Mouse (Mus musculus) adrenal gland, adult 10 weeks (tissue): ENCODE data around the gene Limd2. TPM values are rescaled to one million over a fixed set of nuclear protein-coding genes. Genes with fewer than 3 reads are reported as not detected.

Experiments used
- polyA plus RNA-seq: library from polyadenylated mRNA; stranded (reverse); fragments of 350-450 nt; fragmentation: Illumina TruSeq; extraction: RNeasy Lipid Tissue Mini Kit (QIAGEN cat#74804); gene quantifications from one replicate; pipeline ENCODE4 v1.2.3, GENCODE M21; 2014; ENCODE audit warnings: low read depth, low replicate concordance

Gene Limd2
- polyA plus RNA-seq, result 2.2 TPM

GRCm38 (mm10) chr11:106160841-106161721, at the start of gene Limd2, which contains the start of gene Gm10840:
Gene Limd2 (minus strand): TSS chr11:106160860.
Gene Gm10840 (plus strand): TSS chr11:106160850.

GRCm38 (mm10) chr11:106202123-106202465, 41.4 kb upstream of the Limd2 start, which contains the start of gene Strada:
Gene Strada (minus strand): TSS chr11:106202168.

Other genes with a start within 250 kb of the Limd2 start
- gene Cyb561, start 207.5 kb downstream of the Limd2 start, polyA plus RNA-seq, result 58.4 TPM
- gene Ace, start 192.9 kb downstream of the Limd2 start, polyA plus RNA-seq, result 4.3 TPM
- gene Ace3, start 166.2 kb downstream of the Limd2 start, polyA plus RNA-seq, result not detected
- not detected for gene Kcnh6, start 152.7 kb downstream of the Limd2 start, polyA plus RNA-seq
- gene Dcaf7, start 124.0 kb downstream of the Limd2 start, polyA plus RNA-seq, result 43.0 TPM
- gene Taco1, start 94.8 kb downstream of the Limd2 start, polyA plus RNA-seq, result 15.1 TPM
- gene Map3k3, start 76.2 kb downstream of the Limd2 start, polyA plus RNA-seq, result 9.6 TPM
- not detected for gene Gm10840, start within 50 bp of the Limd2 start, polyA plus RNA-seq
- gene Strada, start 41.3 kb upstream of the Limd2 start, polyA plus RNA-seq, result 8.9 TPM
- 267 TPM for gene Ccdc47, start 55.5 kb upstream of the Limd2 start, polyA plus RNA-seq
- 65.4 TPM for gene Ddx42, start 56.1 kb upstream of the Limd2 start, polyA plus RNA-seq
- gene Ftsj3, start 95.2 kb upstream of the Limd2 start, polyA plus RNA-seq, result 20.9 TPM
- 33.4 TPM for gene Psmc5, start 95.3 kb upstream of the Limd2 start, polyA plus RNA-seq
- 13.2 TPM for gene Smarcd2, start 112.1 kb upstream of the Limd2 start, polyA plus RNA-seq
- gene Tcam1, start 115.8 kb upstream of the Limd2 start, polyA plus RNA-seq, result not detected
- not detected for gene Gh, start 141.0 kb upstream of the Limd2 start, polyA plus RNA-seq
- not detected for gene Cd79b, start 153.9 kb upstream of the Limd2 start, polyA plus RNA-seq
- gene Scn4a, start 192.4 kb upstream of the Limd2 start, polyA plus RNA-seq, result 0.23 TPM
- gene Prr29, start 204.6 kb upstream of the Limd2 start, polyA plus RNA-seq, result not detected
- 6.2 TPM for gene Icam2, start 227.2 kb upstream of the Limd2 start, polyA plus RNA-seq